Mouse (Mus musculus): ENCODE data around the gene Csrnp2. TPM values are rescaled to one million over a fixed set of nuclear protein-coding genes. Genes with fewer than 3 reads are reported as not detected.

Csrnp2 gene
- total RNA-seq, 2 experiments from 2014 or later = 27.0 to 27.9 TPM

DNA sequence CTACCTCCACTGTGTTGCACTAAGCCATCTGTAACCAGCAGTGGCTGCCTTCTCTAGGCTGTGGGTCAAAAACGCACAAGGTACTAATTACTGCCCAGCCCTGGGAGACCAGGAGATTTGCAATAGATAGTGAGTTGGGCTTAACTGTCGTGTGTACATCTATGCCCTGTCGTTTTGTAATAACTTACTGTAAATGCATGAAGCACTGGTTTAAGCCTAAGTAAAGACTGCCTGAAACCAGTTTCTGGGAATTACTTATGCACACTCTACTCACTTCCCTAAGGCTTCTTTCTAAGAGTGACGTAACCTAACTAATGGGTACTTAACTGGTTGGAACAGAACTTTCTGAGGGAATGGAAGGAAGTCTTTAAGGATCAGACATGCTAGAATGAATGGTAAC is 16.4 kb downstream of the Csrnp2 start:
- no peak for DNase-seq (ENCODE audit: extremely low spot score in 1 of 2, low spot score in 1 of 2)

DNA sequence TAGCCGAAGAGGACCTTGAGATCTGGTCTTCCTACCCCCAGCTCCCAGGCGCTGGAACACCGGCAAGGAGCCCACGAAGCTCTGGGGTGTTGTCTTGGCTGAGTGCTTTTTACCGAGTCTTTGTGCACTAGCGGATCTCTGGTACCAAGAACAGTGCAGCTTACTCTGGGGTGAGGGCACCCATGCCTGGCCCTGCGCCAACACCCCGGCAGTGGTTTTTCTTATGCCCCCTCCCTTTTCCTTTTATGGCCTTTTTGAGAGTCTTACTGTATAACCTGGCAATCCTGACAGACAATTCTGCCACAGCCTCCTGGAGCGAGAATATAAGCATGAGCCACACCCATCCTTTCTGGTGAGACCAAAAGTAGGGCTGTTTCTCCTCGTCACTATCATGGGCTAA is 16.9 kb downstream of the Csrnp2 start:
- DNase-seq (ENCODE audit: extremely low spot score in 1 of 2, low spot score in 1 of 2) = no peak

DNA sequence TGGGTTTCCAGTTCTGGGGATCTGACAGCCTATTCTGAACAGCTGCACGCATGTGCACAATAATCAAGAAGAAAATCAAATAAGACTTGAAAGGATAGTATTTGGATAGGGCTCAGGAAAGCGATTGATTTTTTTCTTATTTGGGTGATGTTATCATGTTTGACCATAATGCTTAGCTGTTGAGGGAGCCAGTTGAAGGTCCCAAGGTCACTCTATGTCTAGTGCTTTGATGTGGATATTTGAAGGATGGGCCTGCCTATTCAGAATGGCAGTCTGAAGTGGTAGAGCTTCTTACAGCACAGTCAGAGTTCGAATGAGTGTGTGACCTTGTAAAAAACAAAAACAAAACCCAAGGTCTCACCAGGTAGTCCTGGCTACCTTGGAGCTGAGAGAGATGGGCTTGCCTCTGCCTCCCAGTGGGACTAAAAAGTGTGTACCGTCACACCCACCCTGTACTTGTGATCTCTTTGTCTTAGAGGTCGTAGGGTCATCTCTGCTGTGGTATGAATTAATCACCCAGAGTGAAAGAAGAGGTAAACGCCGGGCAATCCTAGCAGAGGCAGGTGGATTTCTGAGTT is 21.3 kb downstream of the Csrnp2 start:
- no peak for DNase-seq (ENCODE audit: extremely low spot score in 1 of 2, low spot score in 1 of 2)

DNA sequence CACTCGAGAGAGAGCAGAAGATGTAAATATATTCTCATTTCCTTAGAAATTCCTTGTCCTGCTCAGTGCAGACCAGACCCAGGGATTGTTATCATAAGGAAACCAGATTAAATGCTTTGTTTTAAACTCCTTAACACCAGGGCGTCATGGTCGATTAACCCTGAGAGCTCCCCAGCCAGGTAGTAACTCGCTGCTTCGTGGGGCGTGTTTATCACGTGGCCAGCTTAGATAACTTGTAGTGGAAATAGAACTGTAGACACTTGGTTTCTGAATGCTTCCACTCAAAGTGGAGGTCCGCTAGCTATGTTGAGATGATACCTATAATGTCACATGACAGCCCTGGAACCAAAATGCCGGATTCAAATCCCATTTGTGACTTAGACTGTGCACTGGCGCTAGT is 25.3 kb downstream of the Csrnp2 start:
- no peak for DNase-seq (ENCODE audit: extremely low spot score in 1 of 2, low spot score in 1 of 2)

DNA sequence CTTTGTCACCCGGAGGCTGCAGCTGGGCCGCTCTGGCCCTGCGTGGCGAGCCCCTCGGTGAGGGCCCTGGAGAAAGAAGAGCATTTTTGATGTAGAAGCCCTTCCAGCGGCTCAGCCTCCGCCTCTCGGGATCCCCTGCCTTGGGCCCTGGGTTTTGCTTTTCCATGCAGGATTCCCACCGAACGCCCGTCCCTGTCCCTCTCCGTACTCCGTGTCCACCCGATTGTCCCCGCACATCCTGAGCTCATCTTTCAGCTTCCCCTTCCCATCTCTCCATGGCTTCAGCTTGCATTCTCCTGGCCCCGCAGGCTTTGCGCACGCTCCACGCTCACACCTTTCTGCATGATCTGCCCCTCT is 26.1 kb downstream of the Csrnp2 start:
- no peak for DNase-seq (ENCODE audit: extremely low spot score in 1 of 2, low spot score in 1 of 2)

DNA sequence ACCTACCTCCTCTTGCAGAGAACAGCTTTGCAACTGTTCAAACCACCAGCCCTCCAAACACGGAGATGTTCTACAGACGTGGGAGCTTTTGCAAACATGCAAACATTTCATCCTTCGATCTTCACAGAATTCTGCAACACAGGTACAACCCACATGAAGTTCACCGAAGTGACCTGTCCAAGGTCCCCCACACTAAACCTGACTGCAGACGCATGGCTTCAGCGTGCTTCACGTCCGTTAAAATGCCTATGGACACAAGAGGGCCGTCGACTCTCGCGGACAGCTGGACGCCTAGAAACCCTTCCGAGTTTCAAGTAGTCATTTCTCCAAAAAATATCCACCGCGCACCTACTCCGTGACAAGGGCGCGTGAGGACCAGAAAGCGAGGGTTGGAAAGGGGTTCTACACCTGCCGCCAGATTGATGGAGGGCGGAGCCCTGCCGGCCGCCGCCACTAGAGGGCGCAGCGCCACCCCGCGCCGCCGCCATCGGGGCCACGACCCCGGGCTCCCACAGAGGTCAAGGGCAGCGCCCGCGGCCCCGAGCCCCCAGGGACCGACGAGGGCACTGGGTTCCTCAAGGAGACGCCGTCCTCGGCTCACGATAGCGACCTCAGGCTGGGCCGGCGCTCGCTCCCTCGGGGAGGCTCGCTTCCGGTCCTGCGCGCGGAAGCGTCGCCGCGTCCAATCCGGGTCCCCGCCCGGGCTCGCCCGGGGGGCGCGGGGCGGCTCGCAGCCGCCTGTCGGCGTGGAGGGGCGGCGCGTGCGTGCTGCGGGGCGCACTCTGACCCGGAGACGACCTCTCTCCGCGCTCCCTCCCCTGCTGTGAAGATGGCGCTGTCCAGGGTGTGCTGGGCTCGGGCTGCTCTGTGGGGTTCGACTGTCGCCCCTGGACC is 26.7 kb downstream of the Csrnp2 start, which contains the start of gene Letmd1:
TSS of gene Letmd1 (plus strand) at position 729 of the 894 bp plus-strand sequence.
- DNase-seq (ENCODE audit: extremely low spot score in 1 of 2, low spot score in 1 of 2) = peak; percentile 79 to 90

DNA sequence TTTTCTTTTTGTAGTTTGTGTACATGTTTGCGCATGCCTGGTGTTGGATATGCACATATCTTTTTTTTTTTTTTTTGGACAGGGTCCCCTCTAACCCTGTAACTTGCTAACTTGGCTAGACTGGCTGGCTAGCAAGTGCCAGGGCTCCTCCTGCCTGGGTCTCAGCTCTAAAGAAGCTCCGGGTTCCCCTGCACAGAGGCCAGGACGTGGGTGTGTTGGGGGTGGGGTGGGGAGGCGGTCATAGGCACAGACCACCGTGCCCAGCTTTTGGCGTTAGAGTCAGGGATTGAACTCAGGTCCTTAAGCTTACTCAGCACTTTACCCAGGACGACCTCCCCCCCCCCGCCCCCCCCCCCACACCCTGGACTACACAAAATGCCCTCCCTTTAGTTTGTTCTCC is 27.6 kb downstream of the Csrnp2 start:
- DNase-seq (ENCODE audit: extremely low spot score in 1 of 2, low spot score in 1 of 2) = no peak

DNA sequence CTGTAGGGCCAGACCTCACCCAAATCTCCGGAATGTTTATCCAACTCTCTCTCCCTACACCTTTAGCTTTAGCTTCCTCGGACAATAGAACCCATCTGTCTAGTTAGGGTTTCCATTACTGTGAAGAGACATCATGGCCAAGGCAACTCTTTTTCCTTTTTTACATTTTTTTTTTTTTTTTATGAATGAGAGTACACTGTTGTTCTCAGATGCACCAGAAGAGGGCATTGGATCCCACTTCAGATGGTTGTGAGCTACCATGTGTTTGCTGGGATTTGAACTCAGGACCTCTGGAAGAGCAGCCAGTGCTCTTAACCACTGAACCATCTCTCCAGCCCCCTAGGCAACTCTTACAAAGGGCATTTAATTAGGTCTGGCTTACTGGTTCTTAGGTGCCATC is 29.9 kb downstream of the Csrnp2 start:
- no peak for DNase-seq (ENCODE audit: extremely low spot score in 1 of 2, low spot score in 1 of 2)

DNA sequence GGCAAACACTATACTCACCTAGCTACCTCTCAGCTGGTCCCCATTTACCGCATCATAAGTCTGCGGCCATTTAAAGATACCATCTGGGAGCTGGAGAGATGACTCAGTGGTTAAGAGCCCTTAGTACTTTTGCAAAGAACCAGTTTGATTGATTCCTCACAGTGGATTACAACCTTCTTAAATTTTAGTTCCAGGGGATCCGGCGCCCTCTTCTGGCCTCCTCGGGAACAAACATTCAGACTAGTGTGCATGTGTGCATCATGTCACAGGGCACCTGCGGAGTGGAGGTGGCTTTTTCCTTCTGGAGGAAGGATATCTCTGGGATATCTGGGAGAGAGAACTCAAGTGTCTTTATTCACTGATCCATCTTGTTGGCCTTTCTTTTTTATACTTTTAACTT is 31.6 kb downstream of the Csrnp2 start:
- DNase-seq (ENCODE audit: extremely low spot score in 1 of 2, low spot score in 1 of 2) = peak in 1 of 2 experiments; percentile 84

DNA sequence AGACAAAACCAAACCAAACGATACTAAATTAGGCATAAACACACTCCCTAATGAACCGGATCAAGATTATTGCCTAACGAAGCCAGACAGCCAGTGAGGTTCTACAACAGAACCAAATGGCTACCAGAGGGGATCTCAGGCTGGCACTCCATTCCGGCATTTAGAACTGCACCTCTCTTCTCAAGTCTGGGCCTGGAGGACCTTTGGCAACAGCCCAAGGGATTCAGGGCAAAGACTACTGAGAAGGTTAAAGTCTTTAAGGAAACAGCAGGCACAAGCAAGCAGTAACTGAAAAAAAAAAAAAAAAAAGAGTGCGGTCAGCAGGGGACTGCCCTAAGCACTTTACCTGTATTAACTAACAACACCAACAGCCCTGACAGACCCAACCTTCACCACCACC is 33.2 kb downstream of the Csrnp2 start:
- no peak for DNase-seq (ENCODE audit: extremely low spot score in 1 of 2, low spot score in 1 of 2)

DNA sequence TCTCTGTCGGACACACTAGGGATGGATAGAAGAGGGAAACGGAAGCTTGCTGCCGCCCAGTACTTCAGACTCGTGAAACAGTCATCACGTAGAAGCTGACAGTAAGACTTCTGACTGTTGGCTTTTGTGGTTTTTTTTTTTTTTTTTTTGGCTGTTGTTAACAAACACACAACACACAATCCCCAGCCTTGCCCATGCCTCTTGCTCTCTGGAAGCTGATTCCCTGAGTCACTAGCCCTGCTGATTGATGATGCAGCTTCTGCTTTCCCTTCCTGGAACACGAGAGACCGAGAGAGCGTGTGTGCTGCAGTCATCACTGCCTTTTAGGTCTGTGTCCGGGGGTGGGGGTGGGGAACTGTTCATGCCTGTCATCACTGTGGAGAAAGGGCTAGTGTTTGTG is 33.6 kb downstream of the Csrnp2 start:
- DNase-seq (ENCODE audit: extremely low spot score in 1 of 2, low spot score in 1 of 2) = no peak

DNA sequence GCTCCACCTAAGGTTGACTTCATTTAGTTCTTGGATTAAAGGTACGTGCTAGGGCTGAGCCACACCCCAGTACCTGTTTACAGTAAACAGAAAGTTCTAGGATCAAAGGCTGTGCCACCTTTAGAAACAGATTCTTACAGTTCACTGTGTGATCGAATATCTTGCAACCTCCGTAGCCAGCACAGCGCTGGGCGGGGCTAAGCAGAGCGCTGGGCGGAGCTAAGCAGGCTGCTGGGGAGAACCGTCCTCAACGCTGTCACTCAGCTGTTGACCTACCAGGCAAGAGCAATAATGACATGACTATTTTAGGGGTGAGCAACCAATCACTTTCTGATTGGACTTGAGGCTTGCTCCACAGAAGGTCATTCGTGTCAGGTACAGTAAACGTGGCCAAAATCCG is 34.3 kb downstream of the Csrnp2 start:
- DNase-seq (ENCODE audit: extremely low spot score in 1 of 2, low spot score in 1 of 2) = no peak

DNA sequence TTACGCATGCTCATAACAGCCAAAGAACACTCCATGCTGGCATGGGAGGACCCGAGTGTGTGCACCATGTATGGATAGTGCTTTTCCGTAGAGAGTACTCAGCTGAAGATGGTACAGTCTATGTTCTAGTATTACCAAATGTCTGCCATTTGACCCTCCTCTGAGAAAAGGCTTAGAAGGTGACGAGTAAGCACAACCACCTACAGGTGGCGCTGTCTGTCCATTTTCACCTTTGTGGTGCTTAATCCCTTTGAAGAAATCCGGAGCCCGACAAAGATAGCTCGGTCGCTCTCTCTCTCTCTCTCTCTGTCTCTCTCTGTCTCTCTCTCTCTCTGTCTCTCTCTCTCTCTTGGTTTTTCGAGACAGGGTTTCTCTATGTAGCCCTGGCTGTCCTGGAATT is 37.2 kb downstream of the Csrnp2 start:
- peak in 1 of 2 experiments; percentile 73 for DNase-seq (ENCODE audit: extremely low spot score in 1 of 2, low spot score in 1 of 2)

DNA sequence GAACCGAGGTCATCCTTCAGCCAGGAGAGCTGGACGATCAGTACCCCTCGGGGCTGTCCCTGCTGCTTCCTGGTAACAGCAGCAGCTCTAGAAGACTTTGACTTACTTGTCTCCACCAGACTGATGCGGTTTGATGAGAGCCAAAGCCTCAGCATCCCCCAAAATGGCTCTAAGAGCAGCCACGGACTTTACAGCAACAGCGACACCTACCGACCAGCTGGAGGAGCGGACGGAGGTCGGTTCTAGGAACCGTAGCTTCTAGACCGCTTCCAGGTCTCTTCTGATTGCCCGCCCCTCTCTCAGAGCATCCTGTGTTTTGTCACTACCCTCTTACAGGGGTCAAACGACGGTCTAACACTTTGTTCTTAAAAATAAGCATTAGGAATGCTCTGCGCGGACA is 37.9 kb downstream of the Csrnp2 start:
- DNase-seq (ENCODE audit: extremely low spot score in 1 of 2, low spot score in 1 of 2) = peak in 1 of 2 experiments; percentile 86

DNA sequence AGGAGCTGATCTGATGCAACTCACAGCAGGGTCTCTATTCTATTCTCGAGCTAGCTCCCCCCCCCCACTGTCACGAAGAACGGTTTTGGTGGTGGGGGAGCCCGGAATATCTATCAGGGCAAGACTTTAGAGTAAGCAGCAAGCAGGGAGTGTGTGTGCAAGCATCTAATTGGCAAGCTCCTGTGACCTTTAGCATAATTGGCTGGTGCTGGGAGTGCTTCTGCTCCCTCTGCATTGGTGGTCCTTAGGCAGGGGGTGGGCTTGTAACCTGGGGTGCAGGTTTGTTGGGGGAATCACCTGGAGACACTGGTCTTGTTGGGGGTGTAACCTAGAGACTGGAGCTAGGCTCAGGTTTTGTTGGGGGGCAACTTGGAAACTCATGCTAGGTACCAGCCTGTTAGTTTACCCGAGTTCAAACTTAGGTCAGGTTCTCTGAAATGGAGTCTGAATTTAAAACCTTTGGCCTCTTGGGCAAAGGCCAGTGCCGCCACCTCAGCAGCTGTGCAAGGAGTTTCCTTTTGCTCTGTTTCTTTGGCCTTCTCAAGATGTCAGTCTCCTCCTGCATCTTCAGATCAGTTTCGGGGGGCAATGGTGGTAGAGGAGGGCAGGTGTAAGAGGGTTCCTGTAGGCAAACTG is 38.8 kb downstream of the Csrnp2 start:
- no peak for DNase-seq (ENCODE audit: extremely low spot score in 1 of 2, low spot score in 1 of 2)

DNA sequence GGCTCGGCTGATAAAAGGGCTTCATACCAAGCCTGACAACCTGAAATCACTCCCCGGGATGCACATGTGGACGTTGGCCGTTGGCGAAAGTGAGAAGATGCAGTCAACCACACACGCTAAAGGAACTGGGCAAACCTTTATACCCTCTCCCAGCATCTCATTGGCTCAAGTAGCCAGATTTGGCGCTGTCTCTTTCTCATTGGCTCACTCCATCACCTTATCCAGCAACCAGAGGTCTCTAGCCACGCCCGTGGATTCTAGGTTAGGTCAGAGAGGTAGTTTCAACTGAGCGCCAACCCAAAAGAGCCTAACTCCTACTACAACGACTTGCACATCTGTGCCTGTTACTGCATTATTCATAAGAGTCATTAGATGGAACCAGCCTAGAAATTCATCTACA is 42.8 kb downstream of the Csrnp2 start:
- no peak for DNase-seq (ENCODE audit: extremely low spot score in 1 of 2, low spot score in 1 of 2)

DNA sequence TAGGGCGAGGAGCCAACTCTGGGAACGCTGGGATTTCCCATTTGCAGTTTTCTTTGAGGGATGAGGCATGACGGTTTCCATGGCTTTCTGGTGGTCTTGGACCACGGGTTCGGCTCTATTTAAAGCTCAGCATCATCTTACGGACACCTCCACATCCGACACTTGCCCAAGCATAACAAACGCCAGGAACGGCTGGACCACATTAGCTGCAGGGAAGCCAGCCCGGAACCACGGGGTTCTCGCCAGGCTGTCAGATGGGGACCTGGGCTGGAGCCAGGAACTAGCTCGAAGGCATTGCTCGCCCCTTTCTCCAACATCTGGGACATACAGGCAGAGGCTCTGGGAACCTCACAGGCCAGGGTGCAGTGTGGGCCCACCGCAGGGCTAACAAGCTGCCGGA is 44.0 kb downstream of the Csrnp2 start:
- DNase-seq (ENCODE audit: extremely low spot score in 1 of 2, low spot score in 1 of 2) = peak in 1 of 2 experiments; percentile 55

DNA sequence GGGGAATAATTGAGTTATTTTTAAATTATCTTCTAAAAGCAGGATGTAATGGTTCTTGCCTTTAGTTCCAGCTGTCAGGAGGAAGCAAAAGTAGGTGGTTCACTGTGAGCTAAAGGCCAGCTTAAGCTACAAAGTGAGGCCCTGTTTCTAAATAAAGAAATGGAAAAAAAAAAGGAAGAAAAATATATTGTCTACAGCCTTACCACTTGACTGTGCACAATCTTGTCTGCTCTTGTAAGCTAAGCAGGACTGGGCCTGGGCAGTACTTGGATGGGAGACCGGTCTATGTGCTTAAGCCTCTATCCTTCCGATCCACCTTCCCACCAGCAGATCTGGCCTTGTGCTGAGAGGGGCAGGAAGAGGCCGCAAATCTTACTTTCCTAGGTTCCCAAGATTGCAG is 45.8 kb downstream of the Csrnp2 start:
- DNase-seq (ENCODE audit: extremely low spot score in 1 of 2, low spot score in 1 of 2) = no peak

DNA sequence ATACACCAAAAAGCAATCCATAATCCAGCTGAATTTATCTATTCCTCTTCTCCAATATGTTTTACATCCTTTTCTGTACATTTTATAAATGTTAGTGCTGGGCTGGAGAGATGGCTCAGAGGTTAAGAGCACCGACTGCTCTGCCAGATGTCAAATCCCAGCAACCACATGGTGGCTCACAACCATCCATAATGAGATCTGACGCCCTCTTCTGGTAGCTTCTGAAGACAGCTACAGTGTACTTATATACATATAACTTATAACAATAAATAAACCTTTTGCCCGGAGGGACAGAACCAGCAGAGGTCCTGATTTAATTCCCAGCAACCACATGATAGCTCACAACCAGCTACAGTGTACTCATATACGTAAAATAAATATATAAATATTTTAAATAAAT is 46.7 kb downstream of the Csrnp2 start:
- DNase-seq (ENCODE audit: extremely low spot score in 1 of 2, low spot score in 1 of 2) = no peak

DNA sequence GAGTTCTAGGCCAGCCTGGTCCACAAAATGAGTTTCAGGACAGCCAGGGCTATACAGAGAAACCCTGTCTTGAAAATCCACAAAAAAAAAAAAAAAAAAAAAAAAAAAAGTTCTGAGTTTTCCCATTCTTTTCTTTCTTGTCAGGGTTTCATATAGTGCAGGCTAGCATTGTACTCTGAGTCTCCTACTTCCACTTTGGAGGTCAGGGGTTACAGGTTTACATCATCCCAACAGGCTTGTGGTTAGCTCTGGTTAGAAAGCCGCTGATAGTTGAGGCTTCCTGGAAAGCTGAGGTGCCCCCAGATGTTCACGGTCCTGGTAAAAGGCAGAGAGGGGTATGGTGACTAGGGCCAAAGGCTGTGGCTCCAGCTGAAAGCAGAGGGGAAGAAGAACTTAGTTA is 48.4 kb downstream of the Csrnp2 start:
- DNase-seq (ENCODE audit: extremely low spot score in 1 of 2, low spot score in 1 of 2) = no peak

DNA sequence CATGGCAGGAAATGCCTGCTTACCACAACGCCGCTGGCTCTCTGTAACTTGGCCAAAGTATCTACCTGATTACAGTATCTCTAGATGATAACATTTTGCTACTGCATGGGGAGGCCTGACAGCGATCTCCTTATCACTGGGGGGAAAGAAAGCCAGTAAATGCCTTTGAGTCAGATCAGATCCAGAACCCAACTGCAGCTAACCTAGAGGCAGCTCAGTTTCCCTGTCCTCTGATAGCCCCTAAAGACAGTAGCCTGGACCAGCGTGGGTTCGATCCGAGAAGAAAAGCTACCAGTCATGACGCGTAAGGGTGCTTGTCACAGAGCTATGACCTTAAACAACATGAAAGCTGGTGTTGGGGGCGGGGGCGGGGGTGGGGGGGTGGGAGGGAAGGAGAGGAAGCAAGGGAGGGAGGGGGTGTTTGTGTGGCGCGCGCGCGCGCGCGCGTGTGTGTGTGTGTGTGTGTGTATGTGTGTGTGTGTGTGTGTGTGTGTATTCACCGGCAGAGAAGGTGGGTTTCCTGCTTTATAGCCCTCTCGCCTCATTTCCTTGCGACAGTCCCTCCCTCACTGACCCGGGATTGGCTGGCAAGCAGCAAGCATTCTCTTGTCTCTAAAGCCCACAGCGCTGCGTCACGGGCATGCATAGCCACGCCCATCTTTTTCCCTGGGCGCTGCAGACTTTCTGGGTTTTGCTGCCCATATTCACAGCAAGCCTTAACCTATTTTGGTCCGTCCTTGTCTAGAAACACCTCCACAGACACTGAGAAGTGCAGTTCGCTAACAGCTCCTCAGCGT is 52.0 kb downstream of the Csrnp2 start:
- peak; percentile 44 to 63 for DNase-seq (ENCODE audit: extremely low spot score in 1 of 2, low spot score in 1 of 2)

All from layer of hippocampus, postnatal 25 days (tissue).